Mouse (Mus musculus) CH12.LX (cell line): ENCODE results near the gene Riok2.

Experiments used
- CTCF ChIP-seq, 2 experiments: IDR thresholded peaks in 1 of 2; conservative IDR thresholded peaks in 1 of 2; 2 replicates each; pipeline ENCODE4 v1.5.1; 2011 to 2012; ENCODE audit warnings: low read depth in 2 of 2, low read length in 2 of 2, improper control_type of control experiment in 1 of 2, inconsistent platforms in 1 of 2, mild to moderate bottlenecking in 1 of 2, moderate library complexity in 1 of 2
- POLR2A ChIP-seq: IDR thresholded peaks from 2 replicates; pipeline ENCODE4 v1.6.1; 2011; ENCODE audit warnings: low read depth, mild to moderate bottlenecking, improper control_type of control experiment, low read length

GRCm38 (mm10) chr17:17408720-17409478 lies 34.8 kb downstream of the Riok2 start:
- no peak for TF ChIP-seq POLR2A
- TF ChIP-seq CTCF (conservative IDR thresholded peaks at IDR 0.05 in 1 of 2, IDR thresholded peaks at IDR 0.05 in 1 of 2; ENCODE audit: low read depth in 2 of 2, low read length in 2 of 2) = no peak
